Comparison of ENCODE assay signal across 22 mouse cellular contexts in genomic region chr15:10611040-10611439, GRCm38 (mm10). TPM values are rescaled to one million over a fixed set of nuclear protein-coding genes. Genes with fewer than 3 reads are reported as not detected.
A peak's percentile ranks its signal among the peaks of the same experiment; 100 is the strongest.
DNase-seq lines count a peak whose midpoint lies in the region; ATAC-seq lines count a peak whose summit lies in the region.
"Had no signal": no experiment of that assay in that cellular context is flagged by ENCODE, and none has a peak within 500 bp of the region (broad histone marks: within the 10 kb centered on the region; RNA-seq: fewer than 3 reads in every experiment).

No protein-coding gene starts in this region.

- no peak overlapping the region for H3K9ac ChIP-seq in midbrain, embryonic 11.5 days (ENCODE audit: low read length)
- H3K9ac ChIP-seq in neural tube, embryonic 11.5 days (ENCODE audit: low read length) = no peak overlapping the region
- no peak overlapping the region for H3K9ac ChIP-seq in neural tube, embryonic 15.5 days (replicated peaks)
- H3K9ac ChIP-seq in neural tube, embryonic 14.5 days (replicated peaks; ENCODE audit: low read depth, low read length) = no peak overlapping the region
- H3K9ac ChIP-seq: embryonic facial prominence, embryonic 13.5 days; forebrain, embryonic 13.5 days; forebrain, postnatal 0 days; heart, embryonic 13.5 days; hindbrain, embryonic 13.5 days had no signal

- peak; percentile 50; the same call in 1 of the 2 replicates for ATAC-seq in midbrain, embryonic 11.5 days (ENCODE audit: low FRiP score)
- ATAC-seq in neural tube, embryonic 11.5 days (ENCODE audit: insufficient read depth, low FRiP score, low TSS enrichment) = peak; percentile 62
- no peak for ATAC-seq in neural tube, embryonic 15.5 days (ENCODE audit: low FRiP score)
- peak; percentile 62; the same call in 1 of the 2 replicates for ATAC-seq in neural tube, embryonic 14.5 days (ENCODE audit: low read depth)
- ATAC-seq: forebrain, embryonic 13.5 days; forebrain, postnatal 0 days had no signal

- H3K4me1 ChIP-seq in midbrain, embryonic 11.5 days (ENCODE audit: control insufficient read depth, insufficient read depth, low read length) = peaks cover 2% of the 10 kb centered on the region; the same call in 1 of the 2 replicates
- peaks cover 14% of the 10 kb centered on the region for H3K4me1 ChIP-seq in midbrain, embryonic 10.5 days
- peaks cover 3% of the 10 kb centered on the region; the same call in 1 of the 2 replicates for H3K4me1 ChIP-seq in neural tube, embryonic 11.5 days (ENCODE audit: control insufficient read depth, insufficient read depth, low read length)
- H3K4me1 ChIP-seq in neural tube, embryonic 15.5 days = peaks cover 2% of the 10 kb centered on the region
- H3K4me1 ChIP-seq in neural tube, embryonic 14.5 days (ENCODE audit: control insufficient read depth, insufficient read depth, low read length) = 0 out of 2 replicates have a peak, but pooled peaks cover 2% of the 10 kb centered on the region
- H3K4me1 ChIP-seq: forebrain, embryonic 13.5 days had no signal

- 48% methylated on average over 9 of the region's 9 CpGs for WGBS in midbrain, embryonic 11.5 days
- whole genome bisulfite sequencing in midbrain, embryonic 10.5 days = 65% methylated on average over 9 of the region's 9 CpGs
- 55% methylated on average over 9 of the region's 9 CpGs for WGBS in neural tube, embryonic 11.5 days
- 24% methylated on average over 9 of the region's 9 CpGs for WGBS in neural tube, embryonic 15.5 days
- WGBS in neural tube, embryonic 14.5 days = 30% methylated on average over 9 of the region's 9 CpGs

- H3K4me3 ChIP-seq in midbrain, embryonic 11.5 days (ENCODE audit: low read depth, low read length) = no peak overlapping the region
- H3K4me3 ChIP-seq in midbrain, embryonic 10.5 days = no peak overlapping the region
- no peak overlapping the region for H3K4me3 ChIP-seq in neural tube, embryonic 11.5 days (ENCODE audit: low read depth, low read length)
- H3K4me3 ChIP-seq in neural tube, embryonic 15.5 days (replicated peaks) = no peak overlapping the region
- no peak overlapping the region for H3K4me3 ChIP-seq in neural tube, embryonic 14.5 days (ENCODE audit: low read depth, low read length)
- H3K4me3 ChIP-seq: embryonic facial prominence, embryonic 13.5 days; forebrain, embryonic 13.5 days; gastrocnemius, adult 2 months; heart, embryonic 13.5 days; hindbrain, embryonic 13.5 days had no signal

- no peaks in the 10 kb centered on the region for H3K27me3 ChIP-seq in midbrain, embryonic 11.5 days (ENCODE audit: control insufficient read depth, insufficient read depth, low read length)
- H3K27me3 ChIP-seq in midbrain, embryonic 10.5 days (ENCODE audit: low read depth, poor library complexity, severe bottlenecking) = no peaks in the 10 kb centered on the region
- no peaks in the 10 kb centered on the region for H3K27me3 ChIP-seq in neural tube, embryonic 11.5 days (ENCODE audit: control insufficient read depth, insufficient read depth, low read length)
- no peaks in the 10 kb centered on the region for H3K27me3 ChIP-seq in neural tube, embryonic 15.5 days (replicated peaks)
- H3K27me3 ChIP-seq in neural tube, embryonic 14.5 days (ENCODE audit: control insufficient read depth, insufficient read depth, low read length) = no peaks in the 10 kb centered on the region
- H3K27me3 ChIP-seq: embryonic facial prominence, embryonic 13.5 days; forebrain, embryonic 13.5 days; heart, embryonic 13.5 days; hindbrain, embryonic 13.5 days had no signal

- no peaks in the 10 kb centered on the region for H3K9me3 ChIP-seq in midbrain, embryonic 11.5 days (ENCODE audit: control insufficient read depth, low read length)
- H3K9me3 ChIP-seq in midbrain, embryonic 10.5 days (replicated peaks) = no peaks in the 10 kb centered on the region
- no peaks in the 10 kb centered on the region for H3K9me3 ChIP-seq in neural tube, embryonic 11.5 days (ENCODE audit: control insufficient read depth, low read length)
- no peaks in the 10 kb centered on the region for H3K9me3 ChIP-seq in neural tube, embryonic 15.5 days (replicated peaks)
- no peaks in the 10 kb centered on the region for H3K9me3 ChIP-seq in neural tube, embryonic 14.5 days (ENCODE audit: control insufficient read depth, low read length)
- H3K9me3 ChIP-seq: embryonic facial prominence, embryonic 13.5 days; forebrain, embryonic 13.5 days; heart, embryonic 13.5 days; hindbrain, embryonic 13.5 days had no signal

- DNase-seq in midbrain, embryonic 11.5 days (ENCODE audit: low spot score, missing footprints) = no peak
- DNase-seq in midbrain, embryonic 10.5 days (ENCODE audit: low spot score) = no peak
- DNase-seq in neural tube, embryonic 11.5 days (ENCODE audit: low spot score) = no peak
- DNase-seq in gonadal fat pad, adult 2 months (ENCODE audit: low read depth) = peak; percentile 47
- DNase-seq in kidney, adult 11 months = no peak
- DNase-seq: adrenal gland, adult 2 months; adrenal gland, postnatal 25 days; cerebellum, adult 11 months; cerebellum, adult 8-10 months; cerebellum, postnatal 14 days; forebrain, postnatal 0 days; gastrocnemius, adult 2 months; gastrocnemius, postnatal 25 days; heart, adult 11 months; heart, postnatal 36 days had no signal

- no peak overlapping the region; the same call in 1 of the 2 replicates for H3K27ac ChIP-seq in midbrain, embryonic 11.5 days (ENCODE audit: low read depth, low read length)
- H3K27ac ChIP-seq in midbrain, embryonic 10.5 days (replicated peaks) = no peak overlapping the region
- H3K27ac ChIP-seq in neural tube, embryonic 11.5 days (ENCODE audit: low read depth, low read length) = no peak overlapping the region
- H3K27ac ChIP-seq in neural tube, embryonic 15.5 days (replicated peaks) = no peak overlapping the region
- H3K27ac ChIP-seq in neural tube, embryonic 14.5 days (ENCODE audit: low read depth, low read length) = no peak overlapping the region
- H3K27ac ChIP-seq: embryonic facial prominence, embryonic 13.5 days; forebrain, embryonic 13.5 days; gastrocnemius, adult 2 months; heart, embryonic 13.5 days; hindbrain, embryonic 13.5 days had no signal

- H3K4me2 ChIP-seq in midbrain, embryonic 11.5 days = no peak overlapping the region
- no peak overlapping the region for H3K4me2 ChIP-seq in neural tube, embryonic 11.5 days (ENCODE audit: low read depth)
- no peak overlapping the region for H3K4me2 ChIP-seq in neural tube, embryonic 15.5 days
- H3K4me2 ChIP-seq in neural tube, embryonic 14.5 days (ENCODE audit: low read depth, low read length) = no peak overlapping the region
- H3K4me2 ChIP-seq: embryonic facial prominence, embryonic 13.5 days; forebrain, embryonic 13.5 days; heart, embryonic 13.5 days; hindbrain, embryonic 13.5 days had no signal

- H3K36me3 ChIP-seq in midbrain, embryonic 11.5 days (ENCODE audit: control insufficient read depth, insufficient read depth, low read length) = peaks cover 2% of the 10 kb centered on the region; the same call in 1 of the 2 replicates
- peaks cover 49% of the 10 kb centered on the region for H3K36me3 ChIP-seq in midbrain, embryonic 10.5 days
- peaks cover 6% of the 10 kb centered on the region for H3K36me3 ChIP-seq in neural tube, embryonic 11.5 days (ENCODE audit: control insufficient read depth, insufficient read depth, low read length)
- H3K36me3 ChIP-seq in neural tube, embryonic 15.5 days = no peaks in the 10 kb centered on the region
- no peaks in the 10 kb centered on the region for H3K36me3 ChIP-seq in neural tube, embryonic 14.5 days (ENCODE audit: control insufficient read depth, insufficient read depth, low read length)

RNA-seq across cellular contexts. Expression of gene Ttc23l, which starts 52.6 kb away (rescaled TPM):
- not detected in 2 replicates for polyA plus RNA-seq in midbrain, embryonic 11.5 days (2014; fragmentation: Nextera tagmentation; extraction: Ambion mirVana)
- polyA plus RNA-seq in midbrain, embryonic 10.5 days (2016; fragmentation: Nextera tagmentation; extraction: Ambion mirVana) = not detected in 2 replicates
- not detected in 2 replicates for polyA plus RNA-seq in neural tube, embryonic 11.5 days (2014; fragmentation: Nextera tagmentation; extraction: Ambion mirVana)
- polyA plus RNA-seq in neural tube, embryonic 15.5 days (2015; fragmentation: Nextera tagmentation; extraction: Ambion mirVana) = not detected in 2 replicates
- 0.11 and 0.15 TPM in 2 replicates for polyA plus RNA-seq in gonadal fat pad, adult 2 months (2012; rRNA removed)
- not detected in 2 replicates for polyA plus RNA-seq in neural tube, embryonic 14.5 days (2014; fragmentation: Nextera tagmentation; extraction: Ambion mirVana)
- polyA plus RNA-seq: adrenal gland, adult 2 months; embryonic facial prominence, embryonic 13.5 days; forebrain, embryonic 13.5 days; forebrain, postnatal 0 days; heart, embryonic 13.5 days; heart, postnatal 0 days; hindbrain, embryonic 13.5 days had no signal
